Mouse (Mus musculus): Measurements from ENCODE around the gene Slc6a20a.

Slc6a20a gene

DNA sequence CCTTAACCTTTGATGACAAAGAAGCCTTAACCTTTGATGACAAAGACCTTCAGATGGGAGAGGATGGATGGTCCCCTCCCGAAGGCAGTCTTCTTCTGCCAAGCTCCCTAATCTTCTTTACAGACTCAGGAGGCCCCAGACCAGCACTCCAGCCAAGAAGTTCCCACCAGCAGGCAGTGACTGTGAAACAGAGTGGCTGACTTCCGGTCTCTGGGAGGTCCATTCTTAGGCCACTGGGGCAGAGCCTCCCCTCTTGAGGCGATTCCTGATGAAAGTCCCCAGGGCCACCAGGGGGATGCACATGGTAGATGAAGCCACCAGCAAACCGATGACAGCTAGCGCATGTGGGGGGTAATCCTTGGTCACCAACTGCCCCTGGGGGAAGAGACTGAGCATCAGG is 41.9 kb downstream of the Slc6a20a start:
- DNase-seq = no peak

DNA sequence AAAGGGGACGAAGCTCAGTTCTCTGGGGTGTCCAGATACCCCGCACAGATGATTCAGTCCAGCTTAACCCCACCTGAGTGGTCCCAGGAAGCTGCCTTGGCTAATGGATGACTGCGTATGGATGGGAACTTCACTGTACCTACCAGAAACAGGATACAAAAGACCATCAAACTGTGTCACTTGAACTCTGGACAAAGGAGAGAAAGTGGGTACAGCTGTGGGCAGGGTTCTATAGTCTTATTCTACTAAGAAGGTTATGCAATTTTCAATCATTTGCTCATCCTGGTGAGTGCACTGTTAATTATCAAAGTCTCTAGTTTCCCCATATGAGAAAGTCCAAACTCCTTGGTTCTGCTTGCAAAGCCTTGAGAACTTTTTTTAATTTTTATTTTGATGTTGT is 45.7 kb downstream of the Slc6a20a start:
- no peak for DNase-seq

DNA sequence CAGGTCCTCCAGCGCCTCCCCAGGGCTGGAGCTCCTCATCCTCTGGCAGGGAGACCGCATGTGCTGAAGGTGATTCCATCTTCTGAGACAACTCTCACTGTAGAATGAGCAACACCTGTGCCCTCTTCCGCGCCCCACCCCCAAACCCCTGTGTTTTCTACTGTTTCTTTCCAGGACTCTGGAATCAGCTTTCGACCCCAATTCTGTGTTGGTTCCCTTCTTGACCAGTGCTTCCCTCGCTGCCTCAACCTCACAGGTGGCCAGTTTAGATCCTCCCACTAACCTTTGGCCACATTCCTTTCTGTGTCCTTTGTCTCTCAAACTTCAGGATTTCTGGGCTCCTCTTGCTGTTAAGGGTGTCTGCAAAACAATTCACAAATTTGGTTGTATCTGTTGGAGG is 46.4 kb downstream of the Slc6a20a start, which contains the start of gene Slc6a20b:
Slc6a20b (minus strand) TSS at position 285 of the 400 bp plus-strand sequence.
- DNase-seq = no peak

DNA sequence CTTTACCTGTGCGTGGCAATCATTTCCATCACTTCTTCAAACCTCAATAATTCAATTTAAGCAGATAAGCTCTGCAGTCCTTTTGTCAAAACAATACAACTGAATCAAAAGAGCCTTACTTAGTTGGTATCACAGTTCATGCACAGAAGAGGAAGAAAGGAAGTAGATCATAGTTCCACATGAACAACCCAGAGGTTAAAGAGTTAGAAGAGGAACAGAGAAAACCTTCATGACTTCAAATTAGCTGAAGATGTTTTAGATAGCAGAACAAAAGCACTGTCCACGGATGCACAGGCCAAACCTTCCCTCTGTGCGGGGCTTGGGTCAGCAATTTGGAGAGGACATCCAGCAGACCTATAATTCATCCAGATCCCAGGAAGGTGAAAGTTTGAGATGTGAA is 47.0 kb downstream of the Slc6a20a start:
- no peak for DNase-seq

DNA sequence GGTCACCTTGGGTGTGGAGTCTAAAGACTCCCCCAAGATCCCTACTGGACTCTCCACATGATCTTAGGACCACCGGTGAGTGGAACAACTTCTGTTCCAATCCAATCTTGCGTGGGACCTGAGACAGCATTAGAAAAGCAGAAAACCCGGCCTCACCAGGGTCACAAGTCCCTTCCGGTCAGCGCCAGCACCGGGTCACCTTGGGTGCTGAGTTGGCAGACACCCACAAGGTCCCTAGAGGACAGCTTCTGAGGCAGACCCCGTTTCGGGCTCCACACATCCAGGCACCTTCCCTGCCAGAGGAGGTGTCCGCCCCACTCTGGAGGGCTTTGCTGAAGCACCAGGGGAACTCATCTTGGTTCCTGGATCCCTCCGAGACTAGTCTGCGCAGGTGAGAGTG is 52.9 kb downstream of the Slc6a20a start:
- DNase-seq = no peak

DNA sequence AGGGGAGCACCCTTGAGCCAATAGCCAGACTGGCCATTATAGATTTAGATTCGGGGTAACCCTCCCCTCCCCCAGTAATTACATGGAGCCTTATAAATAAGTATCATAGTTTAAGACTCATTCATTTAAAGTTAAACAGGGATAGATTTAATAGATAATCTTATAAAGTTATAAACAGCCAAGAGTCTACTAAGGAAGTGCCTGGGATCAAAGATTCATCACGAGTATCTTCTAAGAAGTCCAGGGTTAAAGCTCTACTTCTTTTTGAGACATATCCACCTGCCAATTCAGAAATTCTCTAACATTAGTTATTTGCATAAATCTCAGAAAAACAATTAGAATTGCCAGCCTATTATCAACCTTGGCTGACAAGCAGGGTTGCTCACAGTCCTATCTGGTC is 53.9 kb downstream of the Slc6a20a start:
- DNase-seq = no peak

DNA sequence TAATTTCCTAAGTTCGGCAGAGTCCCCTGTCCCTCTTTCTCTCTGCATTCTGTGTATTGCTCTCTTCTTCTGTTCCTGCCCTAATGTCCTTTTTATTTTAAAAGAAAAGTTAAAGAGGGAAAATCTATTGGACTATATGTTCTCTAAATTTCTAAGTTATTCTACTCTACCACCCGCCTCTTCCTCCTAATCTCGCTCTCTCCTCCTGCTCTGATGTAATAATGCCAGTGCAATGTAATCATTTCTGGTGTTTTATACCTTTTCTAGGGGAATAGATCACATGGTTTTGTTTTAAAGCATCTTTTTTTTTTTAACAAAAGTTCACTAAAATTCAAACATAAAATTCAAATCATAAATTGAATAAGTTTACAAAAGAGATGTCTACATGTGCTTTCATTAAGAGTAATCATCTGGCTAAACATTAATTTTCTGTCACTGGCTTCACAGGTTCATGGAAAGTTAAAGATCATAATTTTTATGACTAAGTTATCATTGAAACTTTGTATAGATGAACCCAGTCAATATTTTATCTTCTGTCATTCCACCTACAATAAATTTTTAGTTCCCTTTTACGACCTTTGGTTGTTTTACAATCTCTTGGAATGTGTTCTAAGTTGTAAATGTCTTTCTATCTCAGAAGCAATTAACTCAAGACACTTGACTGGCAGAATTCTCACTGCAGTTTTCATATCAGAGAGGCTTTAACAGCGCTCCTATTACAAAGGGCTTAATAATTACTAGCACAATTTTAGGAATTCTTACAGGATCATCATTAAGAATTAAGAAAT is 58.2 kb downstream of the Slc6a20a start:
- no peak for DNase-seq

DNA sequence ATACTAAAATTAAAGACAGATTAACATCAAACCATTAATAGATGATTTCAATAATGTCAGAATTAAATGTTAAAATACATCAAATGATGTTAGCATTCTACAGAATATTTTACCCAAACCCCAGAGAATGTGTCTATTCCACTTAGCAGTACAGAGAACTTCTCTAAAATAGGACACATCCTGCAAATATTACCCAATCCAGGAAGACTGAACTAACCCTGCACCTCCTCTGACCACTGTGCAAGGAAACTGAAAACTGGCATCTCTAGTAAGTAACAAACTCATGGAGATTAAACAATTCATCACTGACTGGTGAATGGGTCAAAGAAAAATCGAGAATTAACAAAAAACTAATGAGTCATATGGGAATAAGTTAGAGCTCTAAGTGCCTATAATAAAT is 77.2 kb downstream of the Slc6a20a start:
- DNase-seq = no peak

DNA sequence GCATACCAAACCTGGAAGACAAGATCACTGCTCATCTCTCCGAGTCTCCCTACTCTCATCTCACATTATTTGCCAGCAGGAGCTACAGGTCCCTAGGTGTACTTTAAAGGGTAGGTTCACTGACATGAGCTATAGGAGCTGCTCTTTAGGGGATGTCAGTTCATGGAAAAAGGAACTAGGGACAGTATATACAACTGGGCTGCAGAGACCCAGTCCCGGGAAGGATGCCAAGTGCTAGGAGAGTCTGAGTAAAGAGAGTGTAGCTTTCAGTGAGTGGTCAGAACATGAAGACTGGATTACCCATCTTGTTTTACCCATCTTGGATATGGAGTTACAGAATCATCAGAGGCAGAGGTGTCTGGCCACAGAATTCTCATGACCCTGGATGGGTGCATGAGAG is 81.3 kb downstream of the Slc6a20a start:
- no peak for DNase-seq

DNA sequence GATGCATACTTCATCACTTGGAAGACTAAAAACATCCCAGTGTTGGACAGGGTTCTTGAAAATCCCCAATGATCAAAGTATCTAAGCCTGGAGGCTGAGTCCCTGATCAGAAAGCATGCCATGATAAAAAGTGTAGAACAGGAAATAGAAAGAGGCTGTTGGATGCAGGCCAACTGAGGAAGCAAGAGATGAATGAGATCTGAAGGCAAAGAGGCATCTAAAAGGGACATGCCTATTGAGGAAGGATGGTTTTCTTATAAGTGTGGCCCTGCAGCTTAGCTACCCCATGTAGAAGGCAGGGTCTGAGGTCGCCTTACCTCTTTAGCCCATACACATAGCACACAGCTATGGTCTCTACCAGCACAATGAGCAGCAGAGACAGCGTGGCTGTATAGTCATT is 81.8 kb downstream of the Slc6a20a start:
- DNase-seq = no peak

DNA sequence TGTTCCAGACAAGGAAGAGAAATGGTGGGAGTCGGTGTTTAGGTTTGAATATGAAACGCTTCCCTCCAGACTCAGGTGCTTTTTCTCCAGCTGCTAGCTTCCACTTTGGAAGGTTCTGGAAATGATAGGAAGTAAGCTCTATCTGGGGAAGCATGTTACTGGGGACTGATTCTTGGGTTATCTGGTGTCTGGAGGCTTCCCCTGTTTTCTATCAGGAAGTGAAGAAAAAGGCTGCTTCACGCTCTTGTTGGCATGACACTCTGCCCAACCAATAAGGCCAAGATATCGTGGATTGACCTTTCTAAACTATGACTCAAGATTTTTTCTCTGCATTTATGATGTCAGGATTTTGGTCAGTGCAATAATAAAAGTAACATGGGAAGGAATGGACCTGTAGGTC is 83.5 kb downstream of the Slc6a20a start:
- no peak for DNase-seq

DNA sequence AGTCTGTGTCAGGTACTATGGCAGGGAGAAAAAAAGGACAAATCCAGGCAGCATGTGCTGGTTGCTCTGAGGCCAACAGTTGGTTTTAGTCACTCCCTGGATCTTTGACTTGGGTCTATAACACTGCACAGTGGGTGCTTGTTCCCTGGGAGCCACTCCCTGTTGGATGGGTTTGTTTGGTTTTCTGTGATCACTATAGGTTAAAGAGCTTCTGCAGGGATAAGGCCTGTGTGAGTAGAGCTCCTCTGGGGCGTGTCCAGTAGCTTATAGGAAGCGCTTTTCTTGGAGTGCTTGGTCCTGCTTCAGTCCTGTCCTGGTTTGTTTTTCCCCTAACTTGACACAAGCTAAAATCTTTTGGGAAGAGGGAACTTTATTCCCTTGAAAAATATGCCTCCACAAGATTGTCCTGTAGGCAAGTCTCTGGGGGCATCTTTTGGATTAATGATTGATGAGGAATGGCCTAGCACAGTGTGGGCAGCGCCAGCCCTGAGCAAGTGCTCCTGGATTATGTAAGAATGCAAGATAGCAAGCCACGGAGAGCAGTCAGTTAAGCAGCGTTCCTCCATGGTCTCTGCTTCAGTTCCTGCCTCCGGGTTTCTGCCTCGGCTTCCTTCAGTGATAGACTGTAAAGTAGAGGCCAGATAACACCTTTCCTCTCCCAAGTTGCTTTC is 89.3 kb downstream of the Slc6a20a start:
- DNase-seq = no peak

Data from cerebellum, adult 9-10 months (tissue).